Mouse (Mus musculus): ENCODE measurements around the gene Lmo7. TPM values are rescaled to one million over a fixed set of nuclear protein-coding genes. Genes with fewer than 3 reads are reported as not detected.

Gene Lmo7
- polyA plus RNA-seq, 1 experiment from 2014 or later: 2.8 TPM

DNA sequence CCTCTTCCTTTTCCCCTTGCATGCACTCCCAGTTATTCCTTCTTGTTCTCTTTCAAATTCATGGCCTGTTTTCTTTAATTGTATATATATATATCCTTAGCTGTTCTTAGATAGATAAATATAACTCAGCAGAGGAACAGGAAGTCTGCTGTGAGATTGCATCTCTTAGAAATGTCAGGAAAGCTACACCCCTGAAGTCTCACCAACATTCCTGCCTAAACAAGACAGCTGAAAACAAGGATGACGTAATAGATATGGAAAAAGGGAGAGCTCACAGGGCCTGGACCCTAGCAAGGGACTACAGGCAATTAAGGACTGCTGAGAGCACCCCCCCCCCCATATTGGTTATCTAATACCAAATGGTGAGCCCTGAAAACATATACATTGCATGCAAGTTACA, 71.9 kb downstream of the Lmo7 start:
- H3K27ac ChIP-seq (ENCODE audit: low read depth): no peak overlapping the region
- ATAC-seq: no peak
- no peaks in the 10 kb centered on the region for H3K4me1 ChIP-seq (ENCODE audit: insufficient read depth)
- H3K36me3 ChIP-seq (replicated peaks; ENCODE audit: insufficient read depth, low read length): no peaks in the 10 kb centered on the region
- WGBS (ENCODE audit: insufficient replicate concordance): 58% methylated on average over 1 of the region's 1 CpGs
- DNase-seq: no peak
- H3K4me3 ChIP-seq (ENCODE audit: low read depth, low read length): no peak overlapping the region
- TF ChIP-seq EP300 (IDR thresholded peaks at IDR 0.05; ENCODE audit: low read depth) (no peak), CTCF (IDR thresholded peaks at IDR 0.05; ENCODE audit: low read depth) (no peak)
- H3K27me3 ChIP-seq (ENCODE audit: insufficient read depth, low read length): no peaks in the 10 kb centered on the region
- no peaks in the 10 kb centered on the region for H3K9me3 ChIP-seq (ENCODE audit: low read length)
- no peak overlapping the region for H3K4me2 ChIP-seq (ENCODE audit: low read depth, low read length)
- no peak overlapping the region for H3K9ac ChIP-seq (replicated peaks)

DNA sequence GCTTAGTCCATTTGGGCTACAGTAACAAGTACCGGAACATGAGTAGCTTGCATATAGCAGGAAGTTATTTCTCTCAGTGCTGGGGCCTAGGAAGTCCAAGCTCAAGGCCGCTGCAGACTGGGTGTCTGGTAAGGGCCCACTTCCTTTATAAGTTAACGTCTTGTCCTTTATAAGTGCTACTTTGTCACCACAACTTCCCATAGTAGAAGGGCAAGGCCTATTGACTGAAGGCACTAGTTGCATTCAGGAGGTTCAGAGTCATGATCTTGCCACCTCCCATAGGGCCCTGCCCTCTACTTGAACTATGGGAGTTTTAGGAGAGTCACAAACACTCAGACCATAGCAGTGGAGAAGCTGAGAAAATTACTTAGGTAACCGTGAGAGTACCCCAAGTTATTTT, 74.4 kb downstream of the Lmo7 start:
- Histone ChIP-seq H3K4me2 (ENCODE audit: low read depth, low read length) (no peak overlapping the region), H3K9ac (replicated peaks) (no peak overlapping the region), H3K4me1 (ENCODE audit: insufficient read depth) (no peaks in the 10 kb centered on the region), H3K36me3 (replicated peaks; ENCODE audit: insufficient read depth, low read length) (no peaks in the 10 kb centered on the region), H3K27me3 (ENCODE audit: insufficient read depth, low read length) (no peaks in the 10 kb centered on the region), H3K9me3 (ENCODE audit: low read length) (no peaks in the 10 kb centered on the region), H3K27ac (ENCODE audit: low read depth) (no peak overlapping the region), H3K4me3 (ENCODE audit: low read depth, low read length) (no peak overlapping the region)
- ATAC-seq (no peak), DNase-seq (no peak)
- WGBS (ENCODE audit: insufficient replicate concordance): 50% methylated on average over 4 of the region's 4 CpGs
- TF ChIP-seq CTCF (IDR thresholded peaks at IDR 0.05; ENCODE audit: low read depth) (no peak), EP300 (IDR thresholded peaks at IDR 0.05; ENCODE audit: low read depth) (no peak)

DNA sequence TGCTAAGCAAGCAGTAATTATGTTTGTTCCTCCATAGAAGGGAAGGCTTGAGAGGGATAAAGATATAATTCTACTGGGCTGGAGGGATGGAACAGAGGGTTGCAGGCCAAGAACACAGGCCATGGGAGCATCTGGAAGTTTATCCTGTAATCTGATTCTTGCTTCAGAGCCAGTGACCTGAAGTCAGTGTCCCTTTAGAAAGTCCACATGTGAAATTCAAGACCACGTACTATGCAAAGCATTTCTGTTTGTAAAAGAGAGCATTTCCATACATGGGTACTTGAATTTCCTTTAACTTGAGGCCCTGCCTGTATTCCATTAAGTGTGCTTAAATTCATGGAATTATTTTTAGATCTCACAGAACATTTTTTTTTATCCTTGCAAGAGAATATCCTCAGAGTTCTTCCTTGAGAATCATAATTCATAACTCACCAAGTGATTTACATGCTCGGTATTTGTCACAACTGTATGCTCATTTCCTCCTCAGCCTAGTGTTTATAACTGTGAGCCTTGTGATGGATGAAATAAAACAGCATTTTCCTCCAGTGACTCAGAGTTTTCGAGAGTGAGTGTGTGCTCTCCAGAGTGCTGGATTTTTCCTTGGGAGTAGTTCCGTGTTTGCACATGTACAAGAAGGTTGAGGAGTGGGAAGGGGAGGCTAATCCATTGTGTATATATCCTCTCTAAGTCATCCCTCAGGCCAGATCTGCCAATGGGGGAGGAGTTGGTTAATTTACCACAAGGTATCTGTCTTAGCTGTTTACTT, 75.0 kb downstream of the Lmo7 start:
- Histone ChIP-seq H3K4me1 (ENCODE audit: insufficient read depth) (no peaks in the 10 kb centered on the region), H3K9ac (replicated peaks) (no peak overlapping the region), H3K27me3 (ENCODE audit: insufficient read depth, low read length) (no peaks in the 10 kb centered on the region), H3K36me3 (replicated peaks; ENCODE audit: insufficient read depth, low read length) (no peaks in the 10 kb centered on the region), H3K9me3 (ENCODE audit: low read length) (no peaks in the 10 kb centered on the region), H3K4me2 (ENCODE audit: low read depth, low read length) (no peak overlapping the region), H3K27ac (ENCODE audit: low read depth) (no peak overlapping the region), H3K4me3 (ENCODE audit: low read depth, low read length) (no peak overlapping the region)
- DNase-seq: no peak
- TF ChIP-seq EP300 (IDR thresholded peaks at IDR 0.05; ENCODE audit: low read depth): no peak
- no peak for TF ChIP-seq CTCF (IDR thresholded peaks at IDR 0.05; ENCODE audit: low read depth)
- WGBS (ENCODE audit: insufficient replicate concordance): 60% methylated on average over 4 of the region's 4 CpGs
- no peak for ATAC-seq

DNA sequence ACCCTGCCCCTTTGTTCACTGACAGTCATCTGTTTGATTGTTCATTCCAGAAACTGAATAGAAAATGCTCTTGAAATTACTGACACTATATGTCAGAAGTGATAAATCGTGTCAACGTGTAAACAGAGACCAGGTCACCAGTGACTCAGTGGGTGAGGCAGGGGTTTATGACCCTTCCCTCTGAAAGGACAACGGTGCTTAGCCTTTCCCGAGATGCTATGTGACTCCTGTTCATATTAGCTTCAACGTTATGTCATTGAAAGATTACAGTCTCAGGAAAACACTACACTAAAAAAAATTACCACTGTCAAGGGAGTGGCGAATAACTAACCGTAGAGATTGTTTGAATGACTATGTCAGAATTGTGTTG, 75.6 kb downstream of the Lmo7 start:
- no peak overlapping the region for H3K4me2 ChIP-seq (ENCODE audit: low read depth, low read length)
- 67% methylated on average over 7 of the region's 7 CpGs for WGBS (ENCODE audit: insufficient replicate concordance)
- no peak overlapping the region for H3K9ac ChIP-seq (replicated peaks)
- H3K36me3 ChIP-seq (replicated peaks; ENCODE audit: insufficient read depth, low read length): no peaks in the 10 kb centered on the region
- no peak for ATAC-seq
- no peaks in the 10 kb centered on the region for H3K9me3 ChIP-seq (ENCODE audit: low read length)
- H3K4me1 ChIP-seq (ENCODE audit: insufficient read depth): no peaks in the 10 kb centered on the region
- no peak overlapping the region for H3K27ac ChIP-seq (ENCODE audit: low read depth)
- TF ChIP-seq CTCF (IDR thresholded peaks at IDR 0.05; ENCODE audit: low read depth) (no peak), EP300 (IDR thresholded peaks at IDR 0.05; ENCODE audit: low read depth) (no peak)
- no peak overlapping the region for H3K4me3 ChIP-seq (ENCODE audit: low read depth, low read length)
- no peaks in the 10 kb centered on the region for H3K27me3 ChIP-seq (ENCODE audit: insufficient read depth, low read length)
- DNase-seq: no peak

DNA sequence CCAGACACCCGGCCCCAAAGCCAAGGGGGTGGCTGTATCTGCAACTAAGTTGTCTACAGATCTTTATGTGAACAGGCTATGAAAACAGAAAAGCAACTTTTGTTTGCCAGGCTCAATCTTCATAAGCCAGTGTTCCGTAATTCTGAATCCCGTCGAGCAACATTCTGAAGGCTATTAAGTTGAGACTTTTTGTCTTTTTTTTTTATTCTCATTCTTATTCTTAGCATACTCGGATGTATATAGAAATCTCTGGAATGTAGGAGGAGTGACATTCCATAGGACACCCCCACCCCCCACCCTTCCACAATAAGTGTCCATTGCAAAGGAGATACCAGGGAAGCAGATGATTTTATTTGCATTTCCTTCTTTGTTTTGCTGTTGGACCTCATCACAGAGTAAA, 76.3 kb downstream of the Lmo7 start:
- Histone ChIP-seq H3K4me2 (ENCODE audit: low read depth, low read length) (no peak overlapping the region), H3K36me3 (replicated peaks; ENCODE audit: insufficient read depth, low read length) (no peaks in the 10 kb centered on the region), H3K27ac (ENCODE audit: low read depth) (no peak overlapping the region), H3K4me1 (ENCODE audit: insufficient read depth) (no peaks in the 10 kb centered on the region), H3K9ac (replicated peaks) (no peak overlapping the region), H3K9me3 (ENCODE audit: low read length) (no peaks in the 10 kb centered on the region), H3K27me3 (ENCODE audit: insufficient read depth, low read length) (no peaks in the 10 kb centered on the region), H3K4me3 (ENCODE audit: low read depth, low read length) (no peak overlapping the region)
- no peak for DNase-seq
- ATAC-seq: no peak
- TF ChIP-seq CTCF (IDR thresholded peaks at IDR 0.05; ENCODE audit: low read depth) (no peak), EP300 (IDR thresholded peaks at IDR 0.05; ENCODE audit: low read depth) (no peak)
- 75% methylated on average over 5 of the region's 5 CpGs for WGBS (ENCODE audit: insufficient replicate concordance)

DNA sequence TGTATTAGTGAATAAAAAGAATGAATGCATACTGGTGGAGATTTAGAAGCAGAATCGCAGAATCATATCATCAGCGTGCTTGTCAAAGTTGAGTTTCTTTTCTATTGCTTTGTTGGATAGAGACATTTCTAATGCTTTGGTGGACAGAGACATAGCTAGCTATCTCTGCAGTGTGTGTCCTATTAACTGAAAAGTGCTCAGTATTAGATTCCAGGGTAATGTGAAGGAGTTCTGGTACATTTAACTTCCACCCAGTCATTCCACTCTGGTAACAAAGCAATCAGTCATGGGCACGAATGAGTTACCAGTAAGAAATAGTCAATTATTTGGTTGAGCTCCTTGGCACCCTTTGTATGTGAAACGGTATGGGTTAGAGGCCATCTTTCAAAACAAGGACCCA, 76.8 kb downstream of the Lmo7 start:
- 85% methylated on average over 4 of the region's 4 CpGs for WGBS (ENCODE audit: insufficient replicate concordance)
- Histone ChIP-seq H3K9me3 (ENCODE audit: low read length) (no peaks in the 10 kb centered on the region), H3K4me2 (ENCODE audit: low read depth, low read length) (no peak overlapping the region), H3K4me3 (ENCODE audit: low read depth, low read length) (no peak overlapping the region), H3K9ac (replicated peaks) (no peak overlapping the region), H3K36me3 (replicated peaks; ENCODE audit: insufficient read depth, low read length) (no peaks in the 10 kb centered on the region), H3K27ac (ENCODE audit: low read depth) (no peak overlapping the region), H3K4me1 (ENCODE audit: insufficient read depth) (no peaks in the 10 kb centered on the region), H3K27me3 (ENCODE audit: insufficient read depth, low read length) (no peaks in the 10 kb centered on the region)
- ATAC-seq (no peak), DNase-seq (no peak)
- TF ChIP-seq CTCF (IDR thresholded peaks at IDR 0.05; ENCODE audit: low read depth): no peak
- no peak for TF ChIP-seq EP300 (IDR thresholded peaks at IDR 0.05; ENCODE audit: low read depth)
